Mouse (Mus musculus): Measurements from ENCODE around the gene Sema5a.

Gene Sema5a

GRCm38 (mm10) chr15:32545455-32545854, 300.8 kb downstream of the Sema5a start:
- DNase-seq (ENCODE audit: low spot score) = no peak

- no peak for DNase-seq (ENCODE audit: low spot score)
Observed at GRCm38 (mm10) chr15:32546746-32547145, 302.1 kb downstream of the Sema5a start.

- DNase-seq (ENCODE audit: low spot score) = no peak
Observed at GRCm38 (mm10) chr15:32558925-32559324, 314.3 kb downstream of the Sema5a start.

- no peak for DNase-seq (ENCODE audit: low spot score)
Observed at GRCm38 (mm10) chr15:32562600-32562999, 318.0 kb downstream of the Sema5a start.

- DNase-seq (ENCODE audit: low spot score) = no peak
Observed at GRCm38 (mm10) chr15:32568181-32568857, 323.7 kb downstream of the Sema5a start.

GRCm38 (mm10) chr15:32568858-32569387, 324.3 kb downstream of the Sema5a start:
- no peak for DNase-seq (ENCODE audit: low spot score)

GRCm38 (mm10) chr15:32574327-32574726, 329.7 kb downstream of the Sema5a start:
- no peak for DNase-seq (ENCODE audit: low spot score)

- DNase-seq (ENCODE audit: low spot score) = no peak
Observed at GRCm38 (mm10) chr15:32575212-32575611, 330.6 kb downstream of the Sema5a start.

GRCm38 (mm10) chr15:32579351-32579750, 334.7 kb downstream of the Sema5a start:
- no peak for DNase-seq (ENCODE audit: low spot score)

GRCm38 (mm10) chr15:32590641-32591040, 346.0 kb downstream of the Sema5a start:
- no peak for DNase-seq (ENCODE audit: low spot score)

GRCm38 (mm10) chr15:32593746-32594145, 349.1 kb downstream of the Sema5a start:
- no peak for DNase-seq (ENCODE audit: low spot score)

- DNase-seq (ENCODE audit: low spot score) = no peak
Observed at GRCm38 (mm10) chr15:32596574-32596973, 352.0 kb downstream of the Sema5a start.

- DNase-seq (ENCODE audit: low spot score) = no peak
Observed at GRCm38 (mm10) chr15:32597189-32597588, 352.6 kb downstream of the Sema5a start.

- DNase-seq (ENCODE audit: low spot score) = no peak
Observed at GRCm38 (mm10) chr15:32607236-32607635, 362.6 kb downstream of the Sema5a start.

- DNase-seq (ENCODE audit: low spot score) = no peak
Observed at GRCm38 (mm10) chr15:32610776-32611175, 366.2 kb downstream of the Sema5a start.

- DNase-seq (ENCODE audit: low spot score) = no peak
Observed at GRCm38 (mm10) chr15:32611201-32611600, 366.6 kb downstream of the Sema5a start.

GRCm38 (mm10) chr15:32613718-32614117, 369.1 kb downstream of the Sema5a start:
- DNase-seq (ENCODE audit: low spot score) = no peak

GRCm38 (mm10) chr15:32615773-32616172, 371.2 kb downstream of the Sema5a start:
- DNase-seq (ENCODE audit: low spot score) = no peak

- no peak for DNase-seq (ENCODE audit: low spot score)
Observed at GRCm38 (mm10) chr15:32619199-32619598, 374.6 kb downstream of the Sema5a start.

GRCm38 (mm10) chr15:32623037-32623739, 378.6 kb downstream of the Sema5a start:
- no peak for DNase-seq (ENCODE audit: low spot score)

- DNase-seq (ENCODE audit: low spot score) = no peak
Observed at GRCm38 (mm10) chr15:32624106-32624505, 379.5 kb downstream of the Sema5a start.

- DNase-seq (ENCODE audit: low spot score) = no peak
Observed at GRCm38 (mm10) chr15:32626031-32626430, 381.4 kb downstream of the Sema5a start.

- no peak for DNase-seq (ENCODE audit: low spot score)
Observed at GRCm38 (mm10) chr15:32633713-32634112, 389.1 kb downstream of the Sema5a start.

Measured in testis, postnatal 10 days (tissue).